Mouse (Mus musculus) MEL (cell line): ENCODE data around the gene Lrrc4. TPM values are rescaled to one million over a fixed set of nuclear protein-coding genes. Genes with fewer than 3 reads are reported as not detected.

Experiments used
- DNase-seq: peaks from one replicate; pipeline ENCODE4 v3.0.0; 2011; ENCODE audit warnings: low read depth, low spot score
- H3K27ac ChIP-seq: 2 replicates; pipeline ENCODE4 v1.5.1; 2012; ENCODE audit warnings: low read depth, mild to moderate bottlenecking, control low read depth, low read length, moderate library complexity; ENCODE audit not compliant: control insufficient read depth
- H3K27me3 ChIP-seq, 2 experiments: fragments of 150-350 bp in 1 of 2; sonication (generic) in 1 of 2; 2 replicates each; pipeline ENCODE4 v1.6.1; 2012; ENCODE audit warnings: low read length in 2 of 2, mild to moderate bottlenecking in 2 of 2, improper control_type of control experiment in 1 of 2, moderate library complexity in 1 of 2; ENCODE audit not compliant: insufficient read depth in 2 of 2, control insufficient read depth in 1 of 2
- H3K36me3 ChIP-seq, 2 experiments: 2 replicates each; pipeline ENCODE4 v1.6.1; 2012 to 2014; ENCODE audit warnings: low read length in 2 of 2, improper control_type of control experiment in 1 of 2, inconsistent platforms in 1 of 2, mild to moderate bottlenecking in 1 of 2; ENCODE audit not compliant: insufficient read depth in 2 of 2, control insufficient read depth in 1 of 2
- H3K4me1 ChIP-seq, 2 experiments: fragments of 150-350 bp in 1 of 2; sonication (generic) in 1 of 2; 2 replicates each; pipeline ENCODE4 v1.6.1; 2012; ENCODE audit warnings: low read length in 2 of 2, improper control_type of control experiment in 1 of 2, mild to moderate bottlenecking in 1 of 2; ENCODE audit not compliant: insufficient read depth in 2 of 2, control insufficient read depth in 1 of 2
- H3K4me3 ChIP-seq, 2 experiments: fragments of 150-350 bp in 1 of 2; sonication (generic) in 1 of 2; 2 replicates each; pipeline ENCODE4 v1.5.1; 2012; ENCODE audit warnings: low read depth in 2 of 2, low read length in 2 of 2, mild to moderate bottlenecking in 2 of 2, moderate library complexity in 2 of 2, control low read depth in 1 of 2, improper control_type of control experiment in 1 of 2; ENCODE audit not compliant: control insufficient read depth in 1 of 2, insufficient read depth in 1 of 2
- H3K79me2 ChIP-seq: 2 replicates; pipeline ENCODE4 v1.6.1; 2012; ENCODE audit warnings: mild to moderate bottlenecking, low read length, moderate library complexity; ENCODE audit not compliant: control insufficient read depth, poor library complexity, insufficient read depth
- H3K9ac ChIP-seq: 2 replicates; pipeline ENCODE4 v1.6.1; 2012; ENCODE audit warnings: low read depth, mild to moderate bottlenecking, control low read depth, low read length, moderate library complexity; ENCODE audit not compliant: control insufficient read depth, poor library complexity, severe bottlenecking
- H3K9me3 ChIP-seq: fragments of 150-350 bp; sonication (generic); replicated peaks from 2 replicates; pipeline ENCODE4 v1.6.1; 2012; ENCODE audit warnings: mild to moderate bottlenecking, low read length, improper control_type of control experiment, moderate library complexity; ENCODE audit not compliant: insufficient read depth
- CHD1 ChIP-seq: IDR thresholded peaks from 2 replicates; pipeline ENCODE4 v1.6.1; 2012; ENCODE audit warnings: low read depth, mild to moderate bottlenecking, inconsistent platforms, low read length, improper control_type of control experiment
- CTCF ChIP-seq, 3 experiments: IDR thresholded peaks in 2 of 3; conservative IDR thresholded peaks in 1 of 3; 2 replicates each; pipeline ENCODE4 v1.5.1; 2011 to 2012; ENCODE audit warnings: low read length in 3 of 3, low read depth in 2 of 3, mild to moderate bottlenecking in 2 of 3, improper control_type of control experiment in 1 of 3, inconsistent platforms in 1 of 3, mixed read lengths in 1 of 3, moderate library complexity in 1 of 3; ENCODE audit not compliant: control insufficient read depth in 1 of 3, insufficient read depth in 1 of 3, poor library complexity in 1 of 3, severe bottlenecking in 1 of 3
- EP300 ChIP-seq, 2 experiments: IDR thresholded peaks; 2 replicates each; pipeline ENCODE4 v1.6.1; 2011; ENCODE audit warnings: improper control_type of control experiment in 2 of 2, low read length in 2 of 2, low read depth in 1 of 2, mild to moderate bottlenecking in 1 of 2
- GABPA ChIP-seq: IDR thresholded peaks from 2 replicates; pipeline ENCODE4 v1.6.1; 2012; ENCODE audit warnings: low read depth, mild to moderate bottlenecking, inconsistent platforms, low read length, improper control_type of control experiment, moderate library complexity
- GATA1 ChIP-seq: IDR thresholded peaks from 2 replicates; pipeline ENCODE4 v1.6.1; 2011; ENCODE audit warnings: low read depth, low read length, improper control_type of control experiment
- HCFC1 ChIP-seq: IDR thresholded peaks from 2 replicates; pipeline ENCODE4 v1.6.1; 2012; ENCODE audit warnings: low read depth, mild to moderate bottlenecking, inconsistent platforms, low read length, improper control_type of control experiment, moderate library complexity
- JUND ChIP-seq: IDR thresholded peaks from 2 replicates; pipeline ENCODE4 v1.6.1; 2011; ENCODE audit warnings: low read depth, mild to moderate bottlenecking, improper control_type of control experiment, low read length
- KAT2A ChIP-seq: conservative IDR thresholded peaks from 2 replicates; pipeline ENCODE4 v1.6.1; 2012; ENCODE audit warnings: low read depth, low read length, improper control_type of control experiment, inconsistent platforms
- MAFK ChIP-seq: IDR thresholded peaks from 2 replicates; pipeline ENCODE4 v1.6.1; 2011; ENCODE audit warnings: low read depth, mild to moderate bottlenecking, low read length, improper control_type of control experiment, borderline replicate concordance
- MAX ChIP-seq: IDR thresholded peaks from 2 replicates; pipeline ENCODE4 v1.6.1; 2011; ENCODE audit warnings: low read length, improper control_type of control experiment
- MEF2A ChIP-seq: IDR thresholded peaks from 2 replicates; pipeline ENCODE4 v1.6.1; 2014; ENCODE audit warnings: low read depth, mild to moderate bottlenecking, inconsistent platforms, low read length, improper control_type of control experiment; ENCODE audit not compliant: poor library complexity, insufficient replicate concordance, severe bottlenecking; ENCODE audit errors: extremely low read depth
- MYC ChIP-seq: IDR thresholded peaks from 2 replicates; pipeline ENCODE4 v1.6.1; 2011; ENCODE audit warnings: low read depth, mild to moderate bottlenecking, low read length, improper control_type of control experiment, moderate library complexity
- NRF1 ChIP-seq: IDR thresholded peaks from 2 replicates; pipeline ENCODE4 v1.6.1; 2014; ENCODE audit warnings: low read depth, mild to moderate bottlenecking, inconsistent platforms, low read length, improper control_type of control experiment, moderate library complexity; ENCODE audit not compliant: poor library complexity, insufficient read depth, severe bottlenecking
- POLR2A ChIP-seq, 2 experiments: IDR thresholded peaks; 2 replicates each; pipeline ENCODE4 v1.6.1; 2011 to 2012; ENCODE audit warnings: low read length in 2 of 2, mild to moderate bottlenecking in 2 of 2, control low read depth in 1 of 2, improper control_type of control experiment in 1 of 2, low read depth in 1 of 2, moderate library complexity in 1 of 2; ENCODE audit not compliant: control insufficient read depth in 1 of 2, insufficient read depth in 1 of 2, poor library complexity in 1 of 2
- POLR2AphosphoS5 ChIP-seq: IDR thresholded peaks from 2 replicates; pipeline ENCODE4 v1.6.1; 2012; ENCODE audit warnings: low read depth, borderline replicate concordance, mild to moderate bottlenecking, inconsistent platforms, low read length, moderate library complexity, mixed read lengths
- RAD21 ChIP-seq: IDR thresholded peaks from 2 replicates; pipeline ENCODE4 v1.6.1; 2011; ENCODE audit warnings: mild to moderate bottlenecking, low read depth, low read length, improper control_type of control experiment
- RCOR1 ChIP-seq: IDR thresholded peaks from 2 replicates; pipeline ENCODE4 v1.6.1; 2012; ENCODE audit warnings: low read depth, mild to moderate bottlenecking, inconsistent platforms, low read length, improper control_type of control experiment
- TBP ChIP-seq: IDR thresholded peaks from 2 replicates; pipeline ENCODE4 v1.8.0; 2011; ENCODE audit warnings: low read depth, low read length, improper control_type of control experiment
- USF1 ChIP-seq: IDR thresholded peaks from 2 replicates; pipeline ENCODE4 v1.6.1; 2014; ENCODE audit warnings: low read depth, mild to moderate bottlenecking, inconsistent platforms, low read length, improper control_type of control experiment, moderate library complexity
- USF2 ChIP-seq, 2 experiments: IDR thresholded peaks; 2 replicates each; pipeline ENCODE4 v1.6.1; 2011 to 2012; ENCODE audit warnings: improper control_type of control experiment in 2 of 2, low read length in 2 of 2, borderline replicate concordance in 1 of 2, inconsistent platforms in 1 of 2, low read depth in 1 of 2, mild to moderate bottlenecking in 1 of 2; ENCODE audit not compliant: insufficient read depth in 1 of 2
- ZKSCAN1 ChIP-seq: IDR thresholded peaks from 2 replicates; pipeline ENCODE4 v1.6.1; 2012; ENCODE audit warnings: low read depth, mild to moderate bottlenecking, inconsistent platforms, low read length, improper control_type of control experiment, moderate library complexity
- ZMIZ1 ChIP-seq: IDR thresholded peaks from 2 replicates; pipeline ENCODE4 v1.6.1; 2012; ENCODE audit warnings: low read depth, mild to moderate bottlenecking, inconsistent platforms, low read length, improper control_type of control experiment, moderate library complexity
- ZNF384 ChIP-seq: IDR thresholded peaks from 2 replicates; pipeline ENCODE4 v1.6.1; 2012; ENCODE audit warnings: low read depth, mild to moderate bottlenecking, inconsistent platforms, low read length, improper control_type of control experiment
- polyA plus RNA-seq, 2 experiments: library from polyadenylated mRNA; stranded (reverse) in 1 of 2; unstranded in 1 of 2; fragments of >175 nt in 1 of 2; fragments of >200 nt in 1 of 2; gene quantifications; 2 replicates each; pipeline versions ENCODE4 v1.2.1 to v1.2.4; 2012; ENCODE audit warnings: low replicate concordance in 2 of 2, low read depth in 1 of 2; ENCODE audit not compliant: insufficient read length in 2 of 2, insufficient read depth in 1 of 2, missing spikeins in 1 of 2
- total RNA-seq: library from RNA; depleted of rRNA; stranded (reverse); fragments of 300-350 nt; gene quantifications from 2 replicates; pipeline ENCODE4 v1.2.3, GENCODE M21; 2012

Gene Lrrc4
- total and polyA plus RNA-seq, 3 experiments: 0.07 to 0.12 TPM; not detected in 1

DNA sequence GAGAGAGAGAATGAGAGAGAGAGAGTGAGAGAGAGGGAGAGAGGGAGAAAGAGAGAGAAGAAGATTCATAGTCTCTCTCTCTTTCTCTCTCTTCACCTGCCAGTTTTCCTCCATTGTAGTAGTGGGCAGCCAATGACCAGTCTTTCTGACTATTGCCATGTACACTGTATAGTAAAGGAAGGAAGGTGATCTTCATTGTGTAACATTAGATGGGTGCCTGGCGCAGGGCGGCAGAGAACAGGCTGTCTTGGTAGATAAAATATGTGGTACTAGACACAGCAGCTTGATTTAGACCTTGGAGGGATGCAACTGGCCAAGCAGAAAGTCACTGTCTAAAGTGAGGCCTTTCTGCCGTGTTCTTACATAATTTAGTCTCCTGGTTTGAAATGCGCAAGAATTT, 216.7 kb downstream of the Lrrc4 start:
- H3K4me3 ChIP-seq: no peak overlapping the region
- H3K27ac ChIP-seq: no peak overlapping the region
- peaks cover 5% of the 10 kb centered on the region for H3K79me2 ChIP-seq
- H3K9me3 ChIP-seq: no peaks in the 10 kb centered on the region
- no peaks in the 10 kb centered on the region; a peak in 1 of 4 replicates for H3K4me1 ChIP-seq
- DNase-seq: no peak
- TF ChIP-seq ZKSCAN1 (no peak), USF1 (no peak), KAT2A (no peak), RCOR1 (no peak), ZNF384 (no peak), JUND (no peak), EP300 (IDR thresholded peaks at IDR 0.05; ENCODE audit: low read depth in 1 of 2, low read length in 2 of 2) (no peak), HCFC1 (no peak), ZMIZ1 (no peak), GATA1 (no peak), MEF2A (no peak), USF2 (IDR thresholded peaks at IDR 0.05; ENCODE audit: borderline replicate concordance in 1 of 2, insufficient read depth in 1 of 2, low read depth in 1 of 2, low read length in 2 of 2) (no peak), POLR2A (IDR thresholded peaks at IDR 0.05; ENCODE audit: control insufficient read depth in 1 of 2, insufficient read depth in 1 of 2, low read depth in 1 of 2, low read length in 2 of 2, poor library complexity in 1 of 2) (no peak), MYC (no peak), GABPA (no peak)
- H3K9ac ChIP-seq: no peak overlapping the region
- H3K27me3 ChIP-seq: no peaks in the 10 kb centered on the region
- H3K36me3 ChIP-seq: peaks cover 5 to 17% of the 10 kb centered on the region in 2 experiments; a peak in 3 of 4 replicates

GRCm38 (mm10) chr6:28613441-28613840, 218.1 kb downstream of the Lrrc4 start:
- Histone ChIP-seq H3K9me3 (no peaks in the 10 kb centered on the region), H3K4me3 (no peak overlapping the region), H3K36me3 (peaks cover 5 to 14% of the 10 kb centered on the region in 2 experiments; a peak in 3 of 4 replicates), H3K27ac (no peak overlapping the region), H3K9ac (no peak overlapping the region), H3K79me2 (peaks cover 5% of the 10 kb centered on the region), H3K27me3 (no peaks in the 10 kb centered on the region), H3K4me1 (no peaks in the 10 kb centered on the region; a peak in 1 of 4 replicates)
- no peak for DNase-seq
- no peak for TF ChIP-seq MEF2A
- TF ChIP-seq MAFK: no peak
- no peak for TF ChIP-seq MAX
- TF ChIP-seq TBP: no peak
- TF ChIP-seq POLR2AphosphoS5: no peak
- no peak for TF ChIP-seq RAD21
- TF ChIP-seq KAT2A: no peak
- no peak for TF ChIP-seq CTCF (IDR thresholded peaks at IDR 0.05 in 2 of 3, conservative IDR thresholded peaks at IDR 0.05 in 1 of 3; ENCODE audit: control insufficient read depth in 1 of 3, insufficient read depth in 1 of 3, low read depth in 2 of 3, low read length in 3 of 3, poor library complexity in 1 of 3, severe bottlenecking in 1 of 3)
- no peak for TF ChIP-seq ZNF384
- TF ChIP-seq NRF1: no peak
- no peak for TF ChIP-seq GATA1
- no peak for TF ChIP-seq CHD1
